Mouse (Mus musculus): ENCODE measurements around the gene Otx2. TPM values are rescaled to one million over a fixed set of nuclear protein-coding genes. Genes with fewer than 3 reads are reported as not detected.

Gene Otx2
- polyA plus RNA-seq, 1 experiment: not detected

DNA sequence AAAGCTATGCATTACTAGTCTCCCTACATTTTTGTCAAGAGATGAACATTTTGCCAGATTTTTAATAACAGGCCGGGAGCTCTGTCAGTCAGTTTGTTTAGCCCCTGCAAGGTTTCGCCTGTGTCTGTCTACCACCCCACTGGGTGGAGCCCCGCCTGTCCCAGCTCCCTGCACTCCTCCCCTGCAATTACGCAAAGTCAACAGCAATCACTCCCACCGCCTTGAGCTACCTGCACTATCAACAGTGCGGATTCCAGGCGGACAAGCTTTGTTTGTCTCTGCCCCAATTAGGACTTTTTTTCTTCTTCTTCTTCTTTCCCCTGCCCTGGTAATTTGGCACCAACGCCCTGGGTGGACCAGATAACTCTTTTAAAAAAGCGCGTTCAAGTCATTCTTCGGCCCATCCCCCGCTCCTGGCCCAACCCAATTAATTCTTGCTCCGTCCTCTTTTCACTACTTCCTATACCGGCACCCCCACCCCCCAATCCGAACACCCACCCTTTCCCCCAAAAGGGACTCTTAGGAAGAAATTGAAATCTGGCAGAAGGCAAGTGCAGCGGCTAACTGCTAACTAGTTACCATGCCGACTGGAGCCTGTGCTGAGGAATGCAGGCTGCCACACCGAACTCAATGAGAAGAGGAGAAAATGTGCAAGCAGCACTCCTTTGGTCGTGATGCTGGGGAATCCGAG is 35.9 kb upstream of the Otx2 start:
- no peak overlapping the region for H3K4me3 ChIP-seq (ENCODE audit: low read depth, low read length)
- no peaks in the 10 kb centered on the region for H3K36me3 ChIP-seq (ENCODE audit: control insufficient read depth, insufficient read depth, low read length)

DNA sequence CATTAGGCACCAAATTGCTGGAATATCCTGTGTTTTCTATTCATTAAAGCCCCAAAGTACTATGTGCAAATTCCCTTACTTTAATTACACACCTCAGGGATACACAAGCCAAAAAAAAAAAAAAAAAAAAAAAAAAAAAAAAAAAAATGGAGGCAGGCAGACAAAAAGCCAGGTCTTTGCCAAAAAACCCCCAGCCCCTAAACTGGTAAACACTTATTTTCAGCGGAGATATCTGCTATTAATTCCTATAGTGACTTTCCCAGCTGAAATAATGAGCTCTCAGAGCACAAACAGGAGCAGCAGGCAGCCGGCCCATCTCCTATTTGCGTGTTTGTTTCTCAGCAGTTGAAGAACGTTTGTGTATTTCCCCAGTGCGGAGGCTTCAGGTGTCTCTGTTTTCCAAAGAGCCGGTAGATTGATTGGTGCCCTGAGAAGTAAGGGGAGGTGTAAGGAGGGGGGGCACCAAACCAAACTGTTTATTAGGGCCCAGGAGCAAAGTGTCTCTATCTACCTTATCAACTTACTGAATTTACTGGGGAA is 34.3 kb upstream of the Otx2 start:
- Histone ChIP-seq H3K4me3 (ENCODE audit: low read depth, low read length) (no peak overlapping the region), H3K27me3 (ENCODE audit: control insufficient read depth, insufficient read depth, low read length) (peaks cover 7% of the 10 kb centered on the region; the same call in 1 of the 2 replicates), H3K4me1 (ENCODE audit: control insufficient read depth, insufficient read depth, insufficient read length, low read length) (no peaks in the 10 kb centered on the region), H3K36me3 (ENCODE audit: control insufficient read depth, insufficient read depth, low read length) (no peaks in the 10 kb centered on the region), H3K27ac (ENCODE audit: insufficient read depth, low read depth, low read length) (no peak overlapping the region)
- 34% methylated on average over 6 of the region's 6 CpGs for whole genome bisulfite sequencing
- TF ChIP-seq POLR2A (IDR thresholded peaks at IDR 0.05; ENCODE audit: low read depth, low read length) (no peak), CTCF (IDR thresholded peaks at IDR 0.05; ENCODE audit: extremely low read depth, insufficient read length, insufficient replicate concordance, low read depth, low read length) (no peak)

More for the DNA sequence above, 35.9 kb upstream of the Otx2 start:
- 3% methylated on average over 20 of the region's 20 CpGs for WGBS
- Histone ChIP-seq H3K27me3 (ENCODE audit: control insufficient read depth, insufficient read depth, low read length) (peaks cover 7% of the 10 kb centered on the region; the same call in 1 of the 2 replicates), H3K27ac (ENCODE audit: insufficient read depth, low read depth, low read length) (no peak overlapping the region), H3K4me1 (ENCODE audit: control insufficient read depth, insufficient read depth, insufficient read length, low read length) (no peaks in the 10 kb centered on the region)
- TF ChIP-seq CTCF (IDR thresholded peaks at IDR 0.05; ENCODE audit: extremely low read depth, insufficient read length, insufficient replicate concordance, low read depth, low read length) (no peak), POLR2A (IDR thresholded peaks at IDR 0.05; ENCODE audit: low read depth, low read length) (no peak)

DNA sequence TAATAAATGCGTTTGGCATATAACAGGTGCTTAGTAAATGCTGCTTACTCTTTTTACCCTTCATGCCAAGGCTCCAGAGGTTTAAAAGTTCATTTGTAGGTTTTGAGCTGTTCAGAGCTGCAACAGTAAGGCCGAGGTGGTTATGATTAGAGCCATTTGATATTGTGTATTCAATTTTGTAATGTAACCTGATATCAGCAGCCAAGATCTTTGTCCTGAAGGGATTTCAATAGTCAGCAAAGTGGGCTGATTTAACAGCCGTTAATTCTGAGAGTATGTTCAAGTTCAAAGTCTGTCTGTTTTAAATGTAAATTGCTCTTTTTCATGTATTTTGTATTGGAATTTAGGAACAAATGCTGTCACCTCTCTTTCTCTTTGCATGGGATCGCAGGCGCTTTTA is 33.8 kb upstream of the Otx2 start:
- Histone ChIP-seq H3K27me3 (ENCODE audit: control insufficient read depth, insufficient read depth, low read length) (peaks cover 7% of the 10 kb centered on the region; the same call in 1 of the 2 replicates), H3K4me1 (ENCODE audit: control insufficient read depth, insufficient read depth, insufficient read length, low read length) (no peaks in the 10 kb centered on the region), H3K27ac (ENCODE audit: insufficient read depth, low read depth, low read length) (no peak overlapping the region), H3K4me3 (ENCODE audit: low read depth, low read length) (no peak overlapping the region), H3K36me3 (ENCODE audit: control insufficient read depth, insufficient read depth, low read length) (no peaks in the 10 kb centered on the region)
- TF ChIP-seq POLR2A (IDR thresholded peaks at IDR 0.05; ENCODE audit: low read depth, low read length) (no peak), CTCF (IDR thresholded peaks at IDR 0.05; ENCODE audit: extremely low read depth, insufficient read length, insufficient replicate concordance, low read depth, low read length) (no peak)
- 65% methylated on average over 5 of the region's 5 CpGs for WGBS

DNA sequence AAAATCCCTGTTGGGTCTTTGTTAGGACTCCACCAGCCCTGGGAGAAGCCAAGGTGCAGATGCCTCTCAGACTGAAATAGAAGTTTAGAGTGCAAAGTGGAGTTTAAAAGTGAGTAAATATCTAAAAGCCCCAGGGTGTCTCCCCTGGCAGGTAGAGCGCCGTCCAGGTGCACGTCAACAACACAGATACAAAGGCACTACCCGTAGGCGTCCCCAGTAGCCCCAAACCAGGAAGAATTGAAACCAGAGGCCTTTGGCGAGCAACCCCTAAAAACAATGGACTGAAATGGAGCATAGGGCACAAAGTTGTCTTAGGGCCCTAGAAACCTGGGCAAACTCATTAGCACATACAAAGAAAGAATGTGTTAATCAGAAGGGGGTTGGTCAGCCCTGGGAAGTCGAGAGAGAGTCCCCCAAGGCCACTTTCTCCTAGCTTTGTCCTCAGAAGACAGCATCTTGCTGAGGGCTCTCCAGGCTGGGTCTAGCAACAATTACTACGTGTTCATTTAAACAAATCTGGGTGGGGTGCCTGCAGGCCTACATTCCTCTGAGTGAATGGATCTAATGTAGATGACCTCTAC is 27.3 kb upstream of the Otx2 start:
- H3K4me1 ChIP-seq (ENCODE audit: control insufficient read depth, insufficient read depth, insufficient read length, low read length): no peaks in the 10 kb centered on the region
- H3K27ac ChIP-seq (ENCODE audit: insufficient read depth, low read depth, low read length): no peak overlapping the region
- H3K4me3 ChIP-seq (ENCODE audit: low read depth, low read length): no peak overlapping the region
- 60% methylated on average over 8 of the region's 8 CpGs for WGBS
- TF ChIP-seq POLR2A (IDR thresholded peaks at IDR 0.05; ENCODE audit: low read depth, low read length) (no peak), CTCF (IDR thresholded peaks at IDR 0.05; ENCODE audit: extremely low read depth, insufficient read length, insufficient replicate concordance, low read depth, low read length) (no peak)
- no peaks in the 10 kb centered on the region for H3K27me3 ChIP-seq (ENCODE audit: control insufficient read depth, insufficient read depth, low read length)
- no peaks in the 10 kb centered on the region for H3K36me3 ChIP-seq (ENCODE audit: control insufficient read depth, insufficient read depth, low read length)

DNA sequence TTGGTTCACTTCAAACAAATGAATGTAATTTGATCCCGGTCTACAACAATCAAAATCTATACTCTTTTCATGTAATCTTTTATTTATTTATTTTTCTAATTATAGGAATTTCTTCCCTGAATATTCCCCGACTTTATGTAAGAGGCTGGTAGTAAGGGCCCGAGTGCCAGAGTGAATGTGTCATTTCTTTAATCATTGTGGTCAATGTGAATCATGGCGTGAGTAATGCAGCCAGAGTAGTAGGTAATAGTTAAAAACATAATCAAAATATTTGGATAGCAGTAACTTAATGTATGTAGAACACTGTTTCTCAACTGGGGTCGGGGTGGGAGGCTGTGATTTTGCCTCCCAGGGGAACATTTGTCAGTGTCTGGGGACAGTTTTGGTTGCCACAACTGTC is 6.0 kb upstream of the Otx2 start:
- TF ChIP-seq POLR2A (IDR thresholded peaks at IDR 0.05; ENCODE audit: low read depth, low read length) (no peak), CTCF (IDR thresholded peaks at IDR 0.05; ENCODE audit: extremely low read depth, insufficient read length, insufficient replicate concordance, low read depth, low read length) (no peak)
- Histone ChIP-seq H3K36me3 (ENCODE audit: control insufficient read depth, insufficient read depth, low read length) (no peaks in the 10 kb centered on the region), H3K27ac (ENCODE audit: insufficient read depth, low read depth, low read length) (no peak overlapping the region), H3K4me3 (ENCODE audit: low read depth, low read length) (no peak overlapping the region), H3K27me3 (ENCODE audit: control insufficient read depth, insufficient read depth, low read length) (peaks cover 5% of the 10 kb centered on the region; the same call in 1 of the 2 replicates), H3K4me1 (ENCODE audit: control insufficient read depth, insufficient read depth, insufficient read length, low read length) (no peaks in the 10 kb centered on the region)
- 61% methylated on average over 5 of the region's 5 CpGs for WGBS

DNA sequence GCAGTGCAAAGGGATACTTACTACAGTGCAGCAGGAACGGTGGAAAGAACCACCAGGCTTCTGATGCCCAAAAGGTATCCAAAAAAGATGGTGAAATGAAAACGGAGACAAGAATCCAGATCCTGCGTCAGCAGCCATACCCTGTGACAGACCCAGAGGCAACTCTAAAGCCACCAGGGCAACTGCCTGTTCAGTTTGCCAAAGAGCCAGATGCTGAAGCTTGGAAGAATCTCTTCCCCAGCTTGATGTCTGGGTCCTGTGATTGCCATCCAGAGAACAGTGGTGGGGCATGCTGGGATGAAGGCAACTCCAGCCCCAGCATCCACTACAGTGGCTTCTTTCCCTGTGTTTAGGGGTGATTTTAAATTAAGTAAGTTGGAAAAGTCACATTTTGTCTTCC is 5.1 kb upstream of the Otx2 start:
- H3K27me3 ChIP-seq (ENCODE audit: control insufficient read depth, insufficient read depth, low read length): peaks cover 14% of the 10 kb centered on the region
- WGBS: 85% methylated on average over 3 of the region's 3 CpGs
- TF ChIP-seq CTCF (IDR thresholded peaks at IDR 0.05; ENCODE audit: extremely low read depth, insufficient read length, insufficient replicate concordance, low read depth, low read length) (no peak), POLR2A (IDR thresholded peaks at IDR 0.05; ENCODE audit: low read depth, low read length) (no peak)

More for the DNA sequence above, 5.1 kb upstream of the Otx2 start:
- no peaks in the 10 kb centered on the region for H3K36me3 ChIP-seq (ENCODE audit: control insufficient read depth, insufficient read depth, low read length)
- no peaks in the 10 kb centered on the region for H3K4me1 ChIP-seq (ENCODE audit: control insufficient read depth, insufficient read depth, insufficient read length, low read length)
- no peak overlapping the region for H3K27ac ChIP-seq (ENCODE audit: insufficient read depth, low read depth, low read length)
- H3K4me3 ChIP-seq (ENCODE audit: low read depth, low read length): no peak overlapping the region

All from small intestine, adult 2 months (tissue).